Mouse (Mus musculus) liver, embryonic 16.5 days (tissue): ENCODE results near the gene Sept6. TPM values are rescaled to one million over a fixed set of nuclear protein-coding genes. Genes with fewer than 3 reads are reported as not detected.

Experiments used
- ATAC-seq: fragments of 200-750 bp; cut with Nextera tagmentation; 2 replicates; pipeline ENCODE4 v1.8.0; 2017; ENCODE audit warnings: low read depth, mild to moderate bottlenecking, moderate number of reproducible peaks, moderate library complexity
- H3K27ac ChIP-seq: fragments of 300-500 bp; sonication (generic); 2 replicates; pipeline ENCODE4 v1.5.1; 2014; ENCODE audit warnings: mild to moderate bottlenecking, low read length
- H3K27me3 ChIP-seq: fragments of 300-500 bp; sonication (generic); 2 replicates; pipeline ENCODE4 v1.6.1; 2014; ENCODE audit warnings: low read depth, low read length, mixed read lengths; ENCODE audit not compliant: control insufficient read depth, insufficient read depth
- H3K36me3 ChIP-seq: fragments of 300-500 bp; sonication (generic); 2 replicates; pipeline ENCODE4 v1.6.1; 2014; ENCODE audit warnings: mild to moderate bottlenecking; ENCODE audit not compliant: control insufficient read depth, insufficient read depth
- H3K4me1 ChIP-seq: fragments of 300-500 bp; sonication (generic); 2 replicates; pipeline ENCODE4 v1.6.1; 2014; ENCODE audit warnings: low read depth, low read length, mixed read lengths; ENCODE audit not compliant: control insufficient read depth
- H3K4me2 ChIP-seq: fragments of 300-500 bp; sonication (generic); 2 replicates; pipeline ENCODE4 v1.6.1; 2014; ENCODE audit warnings: low read depth, low read length, mixed read lengths
- H3K4me3 ChIP-seq: fragments of 300-500 bp; sonication (generic); 2 replicates; pipeline ENCODE4 v1.5.1; 2014; ENCODE audit warnings: low read depth, mild to moderate bottlenecking, low read length
- H3K9ac ChIP-seq: fragments of 300-500 bp; sonication (generic); 2 replicates; pipeline ENCODE4 v1.6.1; 2014; ENCODE audit warnings: low read depth, low read length
- H3K9me3 ChIP-seq: fragments of 300-500 bp; sonication (generic); replicated peaks from 2 replicates; pipeline ENCODE4 v1.6.1; 2016; ENCODE audit warnings: low read length; ENCODE audit not compliant: control insufficient read depth
- WGBS: fragments of 180-500 bp; shearing (Covaris S2); extraction: QIAGEN DNeasy Blood & Tissue Kit; methylation state at CpG from one replicate; pipeline ENCODE4 v1.1.7; 2014; ENCODE audit not compliant: insufficient replicate concordance; 5-methylcytosine and 5-hydroxymethylcytosine counted together
- polyA plus RNA-seq: library from polyadenylated mRNA; unstranded; fragments of >200 nt; fragmentation: Nextera tagmentation; extraction: Ambion mirVana; gene quantifications from 2 replicates; pipeline ENCODE4 v1.2.1, GENCODE M21; 2015

The Sept6 gene
- polyA plus RNA-seq, 1 experiment from 2014 or later, result 4.0 TPM

DNA sequence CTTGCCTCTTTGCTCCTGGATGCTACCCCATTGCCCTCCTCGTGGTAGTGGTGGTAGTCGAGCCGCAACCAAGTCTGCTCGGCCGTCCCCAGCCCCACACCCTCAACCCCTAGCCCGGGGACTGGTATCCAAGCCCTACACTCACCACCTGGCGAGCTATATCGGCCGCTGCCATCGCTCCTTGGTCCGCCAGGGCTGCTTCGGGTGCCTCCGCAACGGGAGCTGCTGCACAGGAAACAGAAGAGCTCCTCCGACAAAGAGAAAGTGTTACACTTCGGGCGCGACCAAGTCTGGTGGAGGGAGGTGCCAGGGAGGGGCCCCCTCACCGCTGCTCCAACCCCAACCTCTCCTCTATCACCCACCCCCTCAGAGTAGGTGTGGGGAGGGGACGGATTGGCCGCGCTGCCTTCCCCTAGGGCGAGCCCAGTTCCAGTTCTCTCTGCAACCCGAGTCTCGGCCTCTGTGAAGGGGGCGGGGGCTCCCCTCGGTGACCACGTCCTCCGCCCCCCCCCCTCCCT lies 2.3 kb downstream of the Sept6 start:
- Histone ChIP-seq H3K36me3 (no peaks in the 10 kb centered on the region), H3K27ac (no peak overlapping the region)
- 16% methylated on average over 25 of the region's 29 CpGs for WGBS

DNA sequence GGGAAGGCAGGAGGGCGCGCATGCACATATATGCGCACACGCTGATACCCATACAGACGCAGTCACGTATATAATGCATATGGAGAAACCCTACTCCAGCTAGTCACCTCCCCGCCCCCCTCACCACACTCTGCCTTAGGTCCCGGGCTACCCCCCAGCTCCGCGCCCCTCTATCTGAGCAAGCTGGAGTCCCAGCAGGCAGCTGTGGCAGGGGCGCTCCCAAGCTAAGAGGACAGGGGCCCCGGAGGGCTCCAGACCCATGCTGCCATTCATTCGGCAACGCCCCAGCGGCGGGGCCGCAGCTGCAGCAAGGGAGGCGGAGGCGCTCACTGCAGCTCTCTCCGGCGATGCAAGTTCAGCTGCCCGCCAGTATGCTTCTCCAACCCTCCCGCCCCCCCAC lies 2.8 kb downstream of the Sept6 start:
- peak overlapping the region; percentile 66 for H3K4me3 ChIP-seq
- 21% methylated on average over 22 of the region's 23 CpGs for WGBS
- H3K27ac ChIP-seq, result no peak overlapping the region
- ATAC-seq, result peak; percentile 43; the same call in 1 of the 2 replicates
- H3K36me3 ChIP-seq, result no peaks in the 10 kb centered on the region
- H3K4me2 ChIP-seq, result peak overlapping the region; percentile 65
- H3K4me1 ChIP-seq, result no peaks in the 10 kb centered on the region; the same call in 1 of the 2 replicates
- no peaks in the 10 kb centered on the region for H3K9me3 ChIP-seq
- H3K27me3 ChIP-seq, result no peaks in the 10 kb centered on the region
- peak overlapping the region; percentile 52; the same call in 1 of the 2 replicates for H3K9ac ChIP-seq

More for the DNA sequence above, 2.3 kb downstream of the Sept6 start:
- peak; percentile 93 for ATAC-seq
- Histone ChIP-seq H3K9ac (peak overlapping the region; percentile 52), H3K9me3 (no peaks in the 10 kb centered on the region), H3K4me1 (no peaks in the 10 kb centered on the region; the same call in 1 of the 2 replicates), H3K4me2 (peak overlapping the region; percentile 65), H3K27me3 (no peaks in the 10 kb centered on the region), H3K4me3 (peak overlapping the region; percentile 66)

DNA sequence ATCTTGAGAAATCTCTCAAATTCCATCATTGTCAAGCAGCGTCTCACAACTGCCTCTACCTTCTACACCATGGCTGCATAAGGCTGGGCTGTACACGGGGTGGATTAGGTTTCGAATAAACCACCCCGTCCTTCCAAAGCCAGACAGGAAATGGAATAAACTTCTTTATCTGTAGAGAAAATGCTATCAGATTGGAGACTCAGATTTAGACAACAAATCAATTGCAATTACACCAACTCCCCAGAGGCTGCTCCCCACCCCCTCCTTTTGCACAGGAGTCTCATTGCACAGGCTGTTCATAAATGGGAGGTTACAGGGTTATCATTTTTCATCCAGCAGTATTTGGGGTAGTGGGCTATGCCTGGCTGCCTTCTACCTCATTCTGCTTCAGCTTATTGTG lies 3.7 kb downstream of the Sept6 start:
- Histone ChIP-seq H3K9me3 (no peaks in the 10 kb centered on the region), H3K4me3 (no peak overlapping the region), H3K4me1 (no peaks in the 10 kb centered on the region; the same call in 1 of the 2 replicates), H3K4me2 (0 out of 2 replicates have a peak overlapping the region, but pooled peaks have one; percentile 65), H3K27me3 (no peaks in the 10 kb centered on the region), H3K9ac (no peak overlapping the region), H3K36me3 (no peaks in the 10 kb centered on the region), H3K27ac (no peak overlapping the region)
- ATAC-seq, result no peak
- WGBS, result 57% methylated on average over 4 of the region's 4 CpGs

DNA sequence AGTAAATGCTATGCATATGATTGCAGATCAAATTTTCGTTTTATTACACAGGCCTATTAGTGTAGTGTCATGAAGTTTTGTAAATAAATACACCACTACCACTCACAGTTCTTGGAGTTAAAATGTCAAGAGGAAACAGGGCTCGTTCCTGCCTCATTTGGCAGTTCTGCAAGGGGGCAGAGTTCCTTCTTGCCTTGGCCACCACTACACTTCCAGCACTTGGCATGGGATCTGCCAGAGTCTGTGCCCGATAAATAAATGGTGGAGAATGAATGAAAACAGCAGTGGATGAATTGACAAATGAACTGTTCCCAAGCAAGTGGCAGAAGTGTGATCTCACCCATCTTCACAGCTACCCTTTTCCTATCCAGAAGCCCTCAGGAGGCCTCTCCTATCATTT lies 6.6 kb downstream of the Sept6 start:
- H3K27me3 ChIP-seq, result no peaks in the 10 kb centered on the region
- no peaks in the 10 kb centered on the region; the same call in 1 of the 2 replicates for H3K4me1 ChIP-seq
- H3K27ac ChIP-seq, result no peak overlapping the region
- no peak overlapping the region for H3K9ac ChIP-seq
- H3K36me3 ChIP-seq, result no peaks in the 10 kb centered on the region
- ATAC-seq, result no peak
- no peak overlapping the region for H3K4me3 ChIP-seq
- 36% methylated on average over 3 of the region's 3 CpGs for whole genome bisulfite sequencing
- no peak overlapping the region for H3K4me2 ChIP-seq
- H3K9me3 ChIP-seq, result no peaks in the 10 kb centered on the region

DNA sequence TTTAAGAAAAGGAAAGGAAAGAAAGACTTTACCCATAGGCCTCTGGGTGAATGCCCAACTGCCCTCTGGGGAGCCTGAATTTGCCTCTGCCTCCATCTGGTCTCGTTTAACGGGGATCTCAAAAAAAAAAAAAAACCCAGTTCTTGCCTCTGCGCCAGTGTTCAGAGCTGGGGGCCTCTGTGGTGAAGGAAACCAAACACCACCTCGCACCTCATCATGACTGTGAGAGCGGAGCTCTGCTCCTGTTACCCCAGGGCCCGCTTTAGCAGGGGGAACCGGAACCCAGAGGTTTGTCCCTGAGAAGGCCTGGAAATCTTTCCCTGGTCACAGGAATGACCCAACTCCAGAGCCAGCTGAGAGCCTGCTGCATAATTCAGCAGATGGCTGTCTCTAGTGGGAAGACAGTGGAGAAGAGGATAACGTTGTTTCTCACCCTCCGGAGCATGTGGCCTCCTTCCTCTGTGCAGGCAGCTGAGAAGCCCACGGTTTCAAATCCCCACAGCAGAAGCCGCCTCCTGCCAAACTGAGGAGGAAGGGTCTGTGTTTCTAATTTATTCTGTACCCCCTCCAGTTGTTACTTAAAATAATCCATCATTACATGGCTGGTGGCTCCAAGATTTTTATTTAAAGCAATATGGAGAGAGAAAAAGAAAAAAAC lies 7.8 kb downstream of the Sept6 start:
- no peak overlapping the region for H3K4me2 ChIP-seq
- 38% methylated on average over 11 of the region's 11 CpGs for WGBS

DNA sequence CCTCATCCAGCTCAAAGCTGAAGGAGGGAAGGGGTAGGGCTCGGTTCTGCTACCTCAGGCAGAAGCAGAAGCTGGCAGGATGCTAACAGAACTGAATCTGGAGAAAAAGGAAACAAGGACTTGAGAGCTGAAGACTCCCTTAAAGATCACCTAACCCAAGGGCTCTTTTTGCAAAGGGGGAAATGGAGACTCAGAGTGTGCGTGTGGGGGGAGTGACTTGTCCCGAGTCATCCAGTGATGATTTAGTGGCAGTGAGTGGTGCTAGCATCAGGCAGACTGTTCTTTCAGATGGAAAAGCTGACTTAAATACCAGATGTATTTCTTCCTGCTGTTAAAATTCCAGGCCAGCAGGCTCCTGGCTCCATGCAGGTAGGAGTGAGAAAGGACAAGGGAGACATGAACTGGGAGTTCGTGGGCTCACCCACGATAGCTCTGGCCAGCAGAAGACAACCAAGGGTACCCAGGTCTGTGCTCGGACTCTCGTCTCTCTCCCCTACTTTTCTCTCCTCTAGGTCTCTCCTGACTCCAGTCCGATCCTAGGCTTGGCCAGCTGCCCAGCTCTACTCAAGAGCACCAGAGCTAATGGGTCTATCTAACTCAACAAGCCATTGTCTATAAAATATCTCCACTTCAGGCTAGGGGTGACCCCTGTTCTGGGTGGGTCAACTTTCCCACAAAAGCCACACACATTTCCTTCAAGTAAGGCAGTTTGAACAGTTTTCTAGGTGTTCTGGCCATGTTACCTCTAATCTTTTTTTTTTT lies 8.5 kb downstream of the Sept6 start:
- WGBS, result 44% methylated on average over 8 of the region's 8 CpGs
- Histone ChIP-seq H3K9ac (no peak overlapping the region), H3K4me1 (no peaks in the 10 kb centered on the region), H3K4me3 (no peak overlapping the region), H3K36me3 (no peaks in the 10 kb centered on the region), H3K4me2 (no peak overlapping the region), H3K27ac (no peak overlapping the region), H3K9me3 (no peaks in the 10 kb centered on the region), H3K27me3 (no peaks in the 10 kb centered on the region)
- ATAC-seq, result no peak

More for the DNA sequence above, 7.8 kb downstream of the Sept6 start:
- Histone ChIP-seq H3K27me3 (no peaks in the 10 kb centered on the region), H3K36me3 (no peaks in the 10 kb centered on the region), H3K9me3 (no peaks in the 10 kb centered on the region), H3K4me3 (no peak overlapping the region), H3K4me1 (no peaks in the 10 kb centered on the region; the same call in 1 of the 2 replicates), H3K9ac (no peak overlapping the region), H3K27ac (no peak overlapping the region)
- no peak for ATAC-seq

DNA sequence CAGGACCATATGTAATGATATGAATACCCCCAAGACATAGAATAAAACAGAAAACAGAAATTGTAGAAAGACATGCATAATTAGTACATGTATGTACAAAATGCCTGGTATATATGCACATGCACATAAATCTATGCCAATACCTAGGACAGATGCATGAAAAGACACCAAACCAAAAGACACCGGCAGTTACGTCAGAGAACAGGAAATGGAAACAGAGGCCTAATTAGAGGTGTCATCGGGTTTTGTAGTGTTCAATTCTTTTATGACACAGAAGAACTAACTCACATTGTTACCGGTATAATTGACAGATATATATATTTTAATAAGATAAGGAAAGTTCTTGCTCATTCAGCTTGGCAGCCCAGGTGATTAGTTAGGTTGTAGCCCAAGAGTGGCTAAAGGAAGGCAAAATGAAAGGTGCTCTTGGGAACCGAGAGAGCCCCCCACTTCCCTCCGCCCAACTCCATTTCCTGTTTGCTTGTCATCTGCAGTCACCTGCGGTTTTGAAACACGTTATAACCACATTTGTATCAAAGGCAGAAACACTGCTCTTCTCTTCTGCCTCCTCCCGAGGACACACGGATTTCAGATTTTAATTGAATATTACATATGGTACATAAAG lies 10.9 kb downstream of the Sept6 start:
- no peak overlapping the region for H3K4me2 ChIP-seq
- ATAC-seq, result no peak
- no peaks in the 10 kb centered on the region for H3K4me1 ChIP-seq
- no peak overlapping the region for H3K27ac ChIP-seq
- no peak overlapping the region for H3K4me3 ChIP-seq
- no peak overlapping the region for H3K9ac ChIP-seq
- no peaks in the 10 kb centered on the region for H3K27me3 ChIP-seq
- H3K9me3 ChIP-seq, result no peaks in the 10 kb centered on the region
- WGBS, result 33% methylated on average over 10 of the region's 10 CpGs
- H3K36me3 ChIP-seq, result no peaks in the 10 kb centered on the region

DNA sequence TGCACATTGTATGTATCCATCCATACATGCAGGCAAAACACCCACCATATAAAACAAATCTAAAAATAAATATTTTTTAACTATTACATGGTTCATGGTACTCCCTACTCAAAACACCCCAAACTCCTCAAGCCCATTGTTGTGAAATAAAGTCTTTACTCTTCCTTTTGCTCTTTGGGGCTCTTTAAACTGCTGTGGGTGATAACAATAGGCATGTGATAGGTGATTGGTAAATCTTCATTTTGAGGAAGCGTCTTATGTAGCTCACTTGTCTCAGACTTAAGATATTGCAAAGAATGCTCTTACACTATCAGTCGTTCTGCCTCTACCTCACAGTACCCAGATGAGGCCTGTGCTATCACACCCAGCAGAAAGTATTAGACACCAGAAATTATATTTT lies 13.7 kb downstream of the Sept6 start:
- Histone ChIP-seq H3K9ac (no peak overlapping the region), H3K9me3 (no peaks in the 10 kb centered on the region), H3K36me3 (no peaks in the 10 kb centered on the region), H3K4me1 (no peaks in the 10 kb centered on the region; the same call in 1 of the 2 replicates), H3K4me2 (no peak overlapping the region), H3K27ac (no peak overlapping the region), H3K27me3 (no peaks in the 10 kb centered on the region), H3K4me3 (no peak overlapping the region)
- ATAC-seq, result no peak
- WGBS, result 38% methylated on average over 2 of the region's 2 CpGs
